Mouse (Mus musculus): ENCODE data around the gene Ednrb.

Ednrb gene

GRCm38 (mm10) chr14:103844011-103844549, at the start of gene Ednrb:
TSS of gene Ednrb (minus strand) at chr14:103844402.
- in situ Hi-C loops (cut with MseI, MboI): no loop called here

GRCm38 (mm10) chr14:103892411-103892938, 48.3 kb upstream of the Ednrb start:
- in situ Hi-C loops (cut with MseI, MboI): no loop called here

GRCm38 (mm10) chr14:103890761-103891160, 46.6 kb upstream of the Ednrb start:
- in situ Hi-C loops (cut with MseI, MboI): no loop called here

GRCm38 (mm10) chr14:103884892-103885575, 40.8 kb upstream of the Ednrb start:
- in situ Hi-C loops (cut with MseI, MboI): no loop called here

- in situ Hi-C loops (cut with MseI, MboI): no loop called here
Observed at GRCm38 (mm10) chr14:103882943-103883342, 38.7 kb upstream of the Ednrb start.

- in situ Hi-C loops (cut with MseI, MboI): no loop called here
Observed at GRCm38 (mm10) chr14:103877117-103877516, 32.9 kb upstream of the Ednrb start.

GRCm38 (mm10) chr14:103876598-103876997, 32.4 kb upstream of the Ednrb start:
- in situ Hi-C loops (cut with MseI, MboI): no loop called here

- in situ Hi-C loops (cut with MseI, MboI): no loop called here
Observed at GRCm38 (mm10) chr14:103866636-103867035, 22.4 kb upstream of the Ednrb start.

- in situ Hi-C loops (cut with MseI, MboI): no loop called here
Observed at GRCm38 (mm10) chr14:103865226-103865625, 21.0 kb upstream of the Ednrb start.

GRCm38 (mm10) chr14:103850071-103850845, 6.1 kb upstream of the Ednrb start:
- in situ Hi-C loops (cut with MseI, MboI): no loop called here

- in situ Hi-C loops (cut with MseI, MboI): no loop called here
Observed at GRCm38 (mm10) chr14:103845716-103846115, 1.5 kb upstream of the Ednrb start.

- in situ Hi-C loops (cut with MseI, MboI): no loop called here
Observed at GRCm38 (mm10) chr14:103844944-103845343, 742 bp upstream of the Ednrb start.

GRCm38 (mm10) chr14:103843371-103844001, 716 bp downstream of the Ednrb start:
- in situ Hi-C loops (cut with MseI, MboI): no loop called here

GRCm38 (mm10) chr14:103842896-103843295, 1.3 kb downstream of the Ednrb start:
- in situ Hi-C loops (cut with MseI, MboI): no loop called here

- in situ Hi-C loops (cut with MseI, MboI): no loop called here
Observed at GRCm38 (mm10) chr14:103840436-103840835, 3.8 kb downstream of the Ednrb start.

GRCm38 (mm10) chr14:103838887-103839286, 5.3 kb downstream of the Ednrb start:
- in situ Hi-C loops (cut with MseI, MboI): no loop called here

GRCm38 (mm10) chr14:103834589-103834988, 9.6 kb downstream of the Ednrb start:
- in situ Hi-C loops (cut with MseI, MboI): no loop called here

GRCm38 (mm10) chr14:103834147-103834546, 10.1 kb downstream of the Ednrb start:
- in situ Hi-C loops (cut with MseI, MboI): no loop called here

- in situ Hi-C loops (cut with MseI, MboI): no loop called here
Observed at GRCm38 (mm10) chr14:103832472-103832871, 11.7 kb downstream of the Ednrb start.

GRCm38 (mm10) chr14:103831007-103831406, 13.2 kb downstream of the Ednrb start:
- in situ Hi-C loops (cut with MseI, MboI): no loop called here

- in situ Hi-C loops (cut with MseI, MboI): no loop called here
Observed at GRCm38 (mm10) chr14:103826343-103826742, 17.9 kb downstream of the Ednrb start.

GRCm38 (mm10) chr14:103825934-103826333, 18.3 kb downstream of the Ednrb start:
- in situ Hi-C loops (cut with MseI, MboI): no loop called here
